Mouse (Mus musculus) urinary bladder, adult 2 months (tissue): Measurements from ENCODE around the gene Slc22a7. TPM values are rescaled to one million over a fixed set of nuclear protein-coding genes. Genes with fewer than 3 reads are reported as not detected.

Experiments
- DNase-seq: peaks from one replicate; pipeline ENCODE4 v3.0.0; 2022; ENCODE audit warnings: low spot score
- polyA plus RNA-seq: library from polyadenylated mRNA; depleted of rRNA; stranded (reverse); fragments of >200 nt; gene quantifications from 2 replicates; pipeline ENCODE4 v1.2.3, GENCODE M21; 2012; rRNA removed

The Slc22a7 gene
- not detected in 2 replicates for polyA plus RNA-seq

GRCm38 (mm10) chr17:46438298-46438873 lies at the start of gene Slc22a7:
TSS of gene Slc22a7 (minus strand) at chr17:46438457.
- DNase-seq = no peak

DNA sequence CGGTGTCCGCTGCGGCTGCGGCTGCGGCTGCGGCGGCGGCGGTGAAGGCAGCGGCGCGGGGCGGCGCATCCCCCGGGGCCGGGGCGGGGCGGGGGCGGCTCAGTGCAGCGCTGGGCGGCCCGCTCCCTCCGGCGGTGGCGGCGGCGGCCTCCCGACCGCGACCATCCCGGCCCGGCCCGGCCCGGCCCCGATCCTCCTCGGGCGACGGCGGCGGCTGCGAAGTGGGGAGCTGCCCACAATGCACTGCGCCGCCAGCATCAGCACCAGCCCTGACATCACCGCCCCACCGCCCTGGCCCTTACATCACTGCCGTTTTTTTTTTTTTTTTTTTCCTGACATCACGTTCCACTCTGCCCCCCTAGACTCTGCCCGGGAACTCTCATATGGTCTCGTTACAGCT lies 49.2 kb upstream of the Slc22a7 start, which contains the start of gene Ttbk1:
TSS of gene Ttbk1 (minus strand) at position 245 of the 400 bp plus-strand sequence.
- DNase-seq = no peak

GRCm38 (mm10) chr17:46486995-46487394 lies 48.7 kb upstream of the Slc22a7 start:
- DNase-seq = no peak

- no peak for DNase-seq
These were observed 46.2 kb upstream of the Slc22a7 start for GRCm38 (mm10) chr17:46484461-46484875.

GRCm38 (mm10) chr17:46484021-46484431 lies 45.8 kb upstream of the Slc22a7 start:
- no peak for DNase-seq

DNA sequence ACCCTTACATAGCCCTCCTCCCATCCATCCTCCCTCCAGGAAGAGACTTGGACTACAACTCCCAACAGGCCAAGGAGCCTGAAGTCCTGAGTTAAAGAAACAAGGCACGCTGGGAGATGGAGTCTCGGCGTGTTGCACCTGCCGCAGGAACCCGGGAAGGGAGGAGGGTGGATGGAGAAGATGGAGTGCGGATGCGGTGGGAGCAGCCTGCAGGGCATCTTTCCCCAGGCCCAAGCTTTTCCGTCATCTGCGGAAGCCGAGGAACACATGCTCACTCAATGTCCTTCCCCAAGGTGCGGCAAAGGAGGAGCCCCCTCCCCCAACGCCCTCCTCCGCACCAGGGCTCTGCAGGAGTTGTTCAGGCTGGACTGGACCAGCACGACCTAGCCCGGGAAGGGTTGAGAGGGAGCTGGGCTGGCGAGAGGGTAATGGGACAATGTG lies 45.3 kb upstream of the Slc22a7 start:
- no peak for DNase-seq

DNA sequence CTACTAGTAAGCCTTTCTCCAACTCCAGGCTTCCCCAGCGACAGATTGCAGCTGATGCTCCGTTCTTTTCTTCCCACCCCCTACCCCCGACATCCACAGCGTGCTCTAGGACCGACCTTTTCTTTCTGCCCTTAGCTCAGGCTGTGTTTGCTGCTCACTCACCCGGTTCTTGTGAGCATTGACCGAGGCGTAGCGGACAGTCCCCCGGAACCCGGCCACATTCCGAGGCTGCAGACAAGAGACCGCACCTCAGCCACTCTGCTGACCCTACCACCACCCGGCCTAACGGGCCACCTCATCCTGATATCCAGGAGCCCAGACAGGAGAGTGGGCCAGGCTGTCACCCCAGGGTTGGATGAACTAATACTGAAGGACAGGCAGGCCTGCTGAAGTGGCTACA lies 39.0 kb upstream of the Slc22a7 start:
- DNase-seq = no peak

GRCm38 (mm10) chr17:46476601-46477000 lies 38.3 kb upstream of the Slc22a7 start:
- DNase-seq = no peak

DNA sequence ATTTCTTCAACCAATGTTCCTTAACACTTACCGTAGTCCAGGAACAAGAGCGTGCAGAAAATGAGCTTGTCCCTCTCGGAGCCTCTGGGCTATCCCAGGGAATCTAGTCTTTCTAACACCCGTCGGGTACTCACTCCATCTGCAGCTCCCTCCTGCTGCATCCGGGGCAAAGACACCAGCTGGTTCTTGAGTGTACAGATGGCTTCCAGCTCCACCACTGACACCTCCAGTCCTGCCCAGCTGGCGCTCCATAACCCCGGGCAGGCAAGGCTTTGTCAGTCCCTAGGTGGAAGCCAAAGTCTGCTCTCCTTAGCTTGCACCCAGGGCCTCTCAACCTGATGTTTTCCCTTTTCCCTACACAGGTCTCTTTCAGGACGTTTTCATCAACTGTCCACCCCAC lies 29.6 kb upstream of the Slc22a7 start:
- DNase-seq = no peak

DNA sequence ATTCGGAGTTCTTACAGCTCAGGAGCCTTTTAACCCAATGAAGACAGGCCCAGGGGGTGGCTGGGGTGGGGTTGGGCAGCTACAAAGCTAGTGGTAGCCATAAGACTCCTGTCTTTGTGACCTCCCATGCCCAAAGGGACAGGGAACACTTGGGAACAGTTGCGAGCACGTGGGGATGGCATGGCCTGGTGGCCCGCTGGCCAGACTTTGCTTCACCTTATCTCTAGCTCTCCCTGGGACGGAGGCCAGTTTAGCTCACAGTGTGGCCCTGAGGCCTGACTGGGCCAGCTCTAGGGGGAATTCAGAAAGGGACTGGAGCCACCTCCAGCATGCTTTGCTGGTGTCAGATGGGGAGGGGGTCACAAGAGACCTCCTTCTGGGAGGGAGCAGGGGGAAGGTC lies 24.0 kb upstream of the Slc22a7 start:
- DNase-seq = no peak

DNA sequence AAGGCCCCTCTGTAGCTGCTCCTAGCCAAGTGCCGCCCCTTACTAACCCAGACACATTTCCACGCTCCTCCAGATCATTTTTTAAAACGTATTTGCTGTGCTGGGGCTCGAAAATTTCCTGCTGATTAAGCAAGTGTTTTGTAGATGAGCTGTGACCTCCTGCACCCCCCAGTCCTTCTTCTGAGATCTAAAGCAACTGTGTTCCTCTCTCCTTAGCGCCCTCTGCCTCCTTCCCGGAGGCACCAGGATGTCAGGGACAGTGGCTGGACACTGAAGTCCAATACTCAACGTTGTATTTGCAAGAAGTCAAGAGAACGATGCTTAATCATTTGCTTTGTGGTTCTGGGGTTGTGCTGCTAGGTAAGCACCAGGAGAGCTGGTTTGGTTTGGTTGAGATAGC lies 23.1 kb upstream of the Slc22a7 start:
- no peak for DNase-seq

- DNase-seq = no peak
These were observed 22.4 kb upstream of the Slc22a7 start for GRCm38 (mm10) chr17:46460673-46461072.

DNA sequence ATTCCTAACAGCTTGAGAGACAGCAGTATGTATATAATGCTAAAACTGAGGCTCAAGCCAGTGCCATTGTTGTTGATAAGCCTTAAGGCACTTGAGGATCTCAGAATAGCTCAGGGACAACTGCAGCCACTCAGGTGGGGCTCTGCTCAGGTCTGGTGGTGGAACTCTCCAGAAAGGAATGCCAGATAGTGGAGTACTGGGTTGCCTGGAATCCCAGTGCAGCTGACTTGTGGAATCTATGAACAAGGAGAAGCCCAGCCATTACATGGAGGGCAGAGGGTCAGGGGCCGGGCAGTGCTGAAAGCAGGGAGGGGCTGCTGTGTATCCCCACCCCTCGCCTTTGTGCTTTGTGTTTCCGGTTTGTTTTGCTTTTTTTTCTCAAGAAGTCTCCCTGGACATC lies 20.2 kb upstream of the Slc22a7 start:
- DNase-seq = no peak

DNA sequence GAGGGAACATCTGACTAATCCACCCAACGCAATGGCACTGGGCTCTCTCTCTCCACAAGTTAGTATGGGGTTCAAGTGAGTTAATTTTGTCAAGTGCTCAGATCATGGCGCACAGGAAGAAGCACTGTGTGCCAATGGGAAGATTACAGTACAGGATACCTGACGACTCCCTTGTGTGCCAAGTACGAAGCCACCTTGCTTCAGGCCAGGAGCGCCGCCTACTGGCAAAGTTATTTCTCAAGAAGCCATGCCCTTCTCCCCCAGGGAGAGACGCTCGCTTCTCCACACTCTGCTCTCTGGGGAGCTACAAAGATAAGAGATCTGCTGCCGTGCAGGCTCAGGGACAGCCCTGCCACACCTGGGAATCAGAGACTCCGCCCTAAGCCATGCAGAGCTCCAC lies 19.5 kb upstream of the Slc22a7 start:
- no peak for DNase-seq

- DNase-seq = peak; percentile 33
These were observed 16.9 kb upstream of the Slc22a7 start for GRCm38 (mm10) chr17:46455110-46455691.

GRCm38 (mm10) chr17:46454539-46454938 lies 16.3 kb upstream of the Slc22a7 start:
- DNase-seq = no peak

DNA sequence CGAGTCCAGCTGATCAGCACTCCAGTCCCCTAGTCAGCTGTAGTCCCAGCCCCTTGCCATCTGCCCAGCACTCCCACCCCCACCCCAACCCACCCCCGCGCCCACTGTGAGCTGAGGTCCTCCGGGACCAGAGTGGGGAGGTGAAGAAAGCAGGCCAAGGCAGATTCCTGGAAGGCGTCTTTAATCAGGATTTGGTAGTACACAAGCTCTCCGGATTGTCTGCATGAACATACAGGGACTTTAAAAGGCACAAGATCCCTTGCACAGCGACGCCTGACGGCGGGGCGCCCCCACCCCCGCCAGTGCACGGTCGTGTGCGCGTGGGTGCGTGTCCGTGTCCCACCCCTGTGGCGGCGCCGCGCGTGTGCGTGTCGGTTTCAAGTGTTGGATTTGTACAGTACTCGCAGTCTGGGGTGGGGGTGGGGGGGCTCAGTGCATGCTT lies 15.7 kb upstream of the Slc22a7 start:
- no peak for DNase-seq

- no peak for DNase-seq
These were observed 15.2 kb upstream of the Slc22a7 start for GRCm38 (mm10) chr17:46453302-46453948.

GRCm38 (mm10) chr17:46452683-46453082 lies 14.4 kb upstream of the Slc22a7 start:
- DNase-seq = no peak

GRCm38 (mm10) chr17:46446264-46446663 lies 8.0 kb upstream of the Slc22a7 start:
- DNase-seq = no peak

DNA sequence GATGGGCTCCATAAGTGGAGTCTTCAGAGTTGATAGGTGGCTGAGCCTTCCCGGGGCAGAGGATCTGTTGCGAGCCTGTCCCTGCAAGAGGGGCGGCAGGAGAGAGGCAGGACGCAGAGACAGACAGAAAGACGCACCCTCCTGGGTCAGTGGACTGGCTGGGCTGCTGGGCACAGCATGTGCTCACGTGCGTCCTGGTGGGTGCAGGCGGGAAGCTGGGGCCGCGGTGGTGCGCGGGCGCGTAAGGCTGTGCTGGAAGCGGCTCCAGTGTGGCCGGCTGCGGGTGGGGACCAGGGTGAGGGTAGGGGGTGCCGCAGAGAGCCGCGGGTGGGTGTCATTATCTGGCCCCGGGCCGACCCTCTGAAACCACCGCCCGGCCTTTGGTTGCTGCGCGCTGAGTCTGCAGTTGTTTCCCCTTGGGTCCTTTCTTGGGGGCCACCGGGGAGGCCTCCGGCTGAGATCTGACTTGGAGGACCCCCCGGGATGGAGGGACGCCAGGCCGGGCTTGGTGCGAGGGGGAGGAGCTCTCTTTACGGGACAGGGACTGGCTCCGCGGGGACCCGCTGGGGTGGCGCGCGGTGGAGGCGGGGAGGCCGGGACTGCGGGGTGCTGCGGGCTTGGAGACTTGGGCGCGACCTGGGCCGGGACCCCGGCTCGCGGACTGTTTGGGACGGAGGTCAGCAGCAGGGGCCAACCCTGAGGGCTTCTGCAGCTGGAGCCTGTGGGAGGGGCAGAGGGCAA lies 6.8 kb upstream of the Slc22a7 start:
- DNase-seq = no peak

- DNase-seq = no peak
These were observed 919 bp upstream of the Slc22a7 start for GRCm38 (mm10) chr17:46439176-46439575.
